Mouse (Mus musculus) granulocyte monocyte progenitor cell, adult 5-6 weeks (primary cell): ENCODE measurements around the gene Trim60. TPM values are rescaled to one million over a fixed set of nuclear protein-coding genes. Genes with fewer than 3 reads are reported as not detected.
"Not testable (repeated sequence)": the region's sequence is repeated elsewhere in the genome, so short reads cannot be mapped to it uniquely, and the experiment has no call there.

ENCODE experiments used
- ATAC-seq: replicated peaks from 2 replicates; pipeline ENCODE4 v1.8.0; 2016; ENCODE audit warnings: mild to moderate bottlenecking, moderate TSS enrichment, inconsistent platforms; ENCODE audit not compliant: poor library complexity, severe bottlenecking
- total RNA-seq, 2 experiments: library from RNA; stranded (forward) in 1 of 2; stranded (reverse) in 1 of 2; fragments of 200-712, 200-1000 nt in 1 of 2; fragments of >200 nt in 1 of 2; fragmentation: Nextera tagmentation in 1 of 2; gene quantifications; 2 replicates each; pipeline ENCODE4 v1.2.3; 2014 to 2017

Gene Trim60
- total RNA-seq (2014; fragmentation: Nextera tagmentation): not detected in 2 replicates
- not detected in 2 replicates for total RNA-seq (2017)

GRCm38 (mm10) chr8:65018423-65018822, at the start of gene Trim60, which contains the start of gene Trim61:
Trim60 (minus strand) TSS chr8:65018584.
Trim61 (minus strand) TSS chr8:65018523.
- no peak for ATAC-seq

GRCm38 (mm10) chr8:65067694-65068472, 49.5 kb upstream of the Trim60 start:
- ATAC-seq: no peak

GRCm38 (mm10) chr8:65067031-65067430, 48.6 kb upstream of the Trim60 start:
- ATAC-seq: no peak

- no peak for ATAC-seq
Observed at GRCm38 (mm10) chr8:65065622-65066021, 47.2 kb upstream of the Trim60 start.

- no peak for ATAC-seq
Observed at GRCm38 (mm10) chr8:65064071-65064470, 45.7 kb upstream of the Trim60 start.

GRCm38 (mm10) chr8:65062195-65062594, 43.8 kb upstream of the Trim60 start:
- ATAC-seq: no peak

- ATAC-seq: no peak
Observed at GRCm38 (mm10) chr8:65056722-65057121, 38.3 kb upstream of the Trim60 start.

GRCm38 (mm10) chr8:65053968-65054367, 35.6 kb upstream of the Trim60 start:
- ATAC-seq: no peak

GRCm38 (mm10) chr8:65053554-65053953, 35.2 kb upstream of the Trim60 start:
- no peak for ATAC-seq

GRCm38 (mm10) chr8:65047801-65048200, 29.4 kb upstream of the Trim60 start:
- ATAC-seq: no peak

GRCm38 (mm10) chr8:65047193-65047592, 28.8 kb upstream of the Trim60 start:
- no peak for ATAC-seq

- ATAC-seq: no peak
Observed at GRCm38 (mm10) chr8:65046565-65046964, 28.2 kb upstream of the Trim60 start.

GRCm38 (mm10) chr8:65037117-65037533, 18.7 kb upstream of the Trim60 start, which contains the start of gene Apela:
Apela (minus strand) TSS chr8:65037336.
- ATAC-seq: no peak

- ATAC-seq: no peak
Observed at GRCm38 (mm10) chr8:65034136-65034535, 15.8 kb upstream of the Trim60 start.

GRCm38 (mm10) chr8:65033056-65033455, 14.7 kb upstream of the Trim60 start:
- ATAC-seq: no peak

- ATAC-seq: no peak
Observed at GRCm38 (mm10) chr8:65032107-65032506, 13.7 kb upstream of the Trim60 start.

- ATAC-seq: no peak
Observed at GRCm38 (mm10) chr8:65030735-65031485, 12.5 kb upstream of the Trim60 start.

- ATAC-seq: no peak
Observed at GRCm38 (mm10) chr8:65029776-65030175, 11.4 kb upstream of the Trim60 start.

GRCm38 (mm10) chr8:65028959-65029686, 10.7 kb upstream of the Trim60 start:
- no peak for ATAC-seq

- ATAC-seq: peak; percentile 63
Observed at GRCm38 (mm10) chr8:65022485-65022884, 4.1 kb upstream of the Trim60 start.

GRCm38 (mm10) chr8:65007616-65008015, 10.8 kb downstream of the Trim60 start:
- not testable (repeated sequence) for ATAC-seq
